Mouse (Mus musculus): ENCODE measurements around the gene Igdcc4. TPM values are rescaled to one million over a fixed set of nuclear protein-coding genes. Genes with fewer than 3 reads are reported as not detected.
A peak's percentile ranks its signal among the peaks of the same experiment; 100 is the strongest.

Gene Igdcc4
- polyA plus RNA-seq, 1 experiment from 2014 or later, result 27.3 TPM

- Histone ChIP-seq H3K27ac (no peak overlapping the region), H3K4me1 (peaks cover 15% of the 10 kb centered on the region), H3K9me3 (no peaks in the 10 kb centered on the region), H3K4me3 (replicated peaks) (peak overlapping the region; percentile 42), H3K27me3 (replicated peaks) (peaks cover 33% of the 10 kb centered on the region), H3K9ac (peak overlapping the region; percentile 20; the same call in 1 of the 2 replicates), H3K36me3 (no peaks in the 10 kb centered on the region), H3K4me2 (peak overlapping the region; percentile 92)
- ATAC-seq (ENCODE audit: insufficient read depth, low FRiP score, low read depth), result peak; percentile 63; the same call in 1 of the 2 replicates
- WGBS, result 2% methylated on average over 67 of the region's 69 CpGs
These were observed 61.7 kb downstream of the Igdcc4 start for GRCm38 (mm10) chr9:65162711-65163639.

DNA sequence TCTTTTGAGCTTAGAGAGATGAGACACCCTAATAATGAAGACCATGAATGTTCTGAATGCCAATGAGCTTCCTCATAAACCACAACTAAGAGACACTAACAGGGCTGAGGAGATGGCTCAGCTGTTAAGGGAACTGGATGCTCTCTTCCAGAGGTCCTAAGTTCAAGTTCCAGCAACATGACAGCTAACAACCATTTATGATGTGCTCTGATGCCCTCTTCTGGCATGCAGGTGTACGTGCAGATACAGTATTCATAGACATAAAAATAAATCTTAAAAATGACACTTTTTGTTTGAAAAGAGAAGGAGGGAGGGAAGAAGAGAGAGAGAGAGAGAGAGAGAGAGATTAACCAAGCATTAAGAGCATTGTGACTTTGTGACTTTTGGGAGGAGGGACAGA, 63.6 kb downstream of the Igdcc4 start:
- Histone ChIP-seq H3K9me3 (no peaks in the 10 kb centered on the region), H3K9ac (no peak overlapping the region), H3K4me1 (peaks cover 15% of the 10 kb centered on the region), H3K4me3 (replicated peaks) (no peak overlapping the region), H3K27ac (no peak overlapping the region), H3K36me3 (no peaks in the 10 kb centered on the region), H3K4me2 (no peak overlapping the region), H3K27me3 (replicated peaks) (peaks cover 33% of the 10 kb centered on the region)
- ATAC-seq (ENCODE audit: insufficient read depth, low FRiP score, low read depth), result no peak
- WGBS, result 19% methylated on average over 1 of the region's 1 CpGs

DNA sequence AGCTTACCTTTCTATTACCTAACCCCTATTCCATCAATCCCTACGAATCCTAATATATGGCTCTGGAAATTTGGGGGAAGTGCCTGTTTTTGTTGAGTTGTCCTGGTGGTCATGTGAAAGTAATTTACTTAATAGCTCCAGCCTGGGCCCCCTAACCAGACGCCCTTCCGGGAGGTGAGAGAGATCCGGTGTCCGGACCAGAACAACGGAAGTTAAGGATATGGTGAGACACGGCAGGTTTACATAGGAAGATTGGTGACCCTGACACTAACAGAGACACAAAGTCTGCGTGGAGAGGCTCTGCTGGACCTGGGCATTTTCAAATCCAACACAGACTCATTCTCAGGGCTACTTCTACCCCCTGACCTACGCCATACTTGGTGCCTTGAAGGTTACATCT, 65.1 kb downstream of the Igdcc4 start:
- H3K4me1 ChIP-seq, result peaks cover 15% of the 10 kb centered on the region
- WGBS, result 47% methylated on average over 9 of the region's 9 CpGs
- no peaks in the 10 kb centered on the region for H3K9me3 ChIP-seq

GRCm38 (mm10) chr9:65168534-65168933, 67.2 kb downstream of the Igdcc4 start:
- H3K4me2 ChIP-seq, result no peak overlapping the region
- H3K4me3 ChIP-seq (replicated peaks), result no peak overlapping the region
- H3K9me3 ChIP-seq, result no peaks in the 10 kb centered on the region
- H3K9ac ChIP-seq, result no peak overlapping the region
- WGBS, result 53% methylated on average over 6 of the region's 6 CpGs
- H3K4me1 ChIP-seq, result peaks cover under 1% of the 10 kb centered on the region; the same call in 1 of the 2 replicates
- no peak overlapping the region for H3K27ac ChIP-seq
- peaks cover 8% of the 10 kb centered on the region; the same call in 1 of the 2 replicates for H3K27me3 ChIP-seq (replicated peaks)
- ATAC-seq (ENCODE audit: insufficient read depth, low FRiP score, low read depth), result no peak
- no peaks in the 10 kb centered on the region for H3K36me3 ChIP-seq

More for the DNA sequence above, 65.1 kb downstream of the Igdcc4 start:
- no peak overlapping the region for H3K4me2 ChIP-seq
- H3K27me3 ChIP-seq (replicated peaks), result peaks cover 28% of the 10 kb centered on the region
- H3K9ac ChIP-seq, result no peak overlapping the region
- H3K27ac ChIP-seq, result no peak overlapping the region
- no peak overlapping the region for H3K4me3 ChIP-seq (replicated peaks)
- no peaks in the 10 kb centered on the region for H3K36me3 ChIP-seq
- ATAC-seq (ENCODE audit: insufficient read depth, low FRiP score, low read depth), result no peak

GRCm38 (mm10) chr9:65168952-65169351, 67.7 kb downstream of the Igdcc4 start:
- Histone ChIP-seq H3K4me3 (replicated peaks) (no peak overlapping the region), H3K9me3 (no peaks in the 10 kb centered on the region), H3K27ac (no peak overlapping the region), H3K27me3 (replicated peaks) (0 out of 2 replicates have a peak, but pooled peaks cover 4% of the 10 kb centered on the region), H3K36me3 (no peaks in the 10 kb centered on the region), H3K9ac (no peak overlapping the region), H3K4me2 (no peak overlapping the region), H3K4me1 (no peaks in the 10 kb centered on the region)
- 43% methylated on average over 4 of the region's 4 CpGs for WGBS
- ATAC-seq (ENCODE audit: insufficient read depth, low FRiP score, low read depth), result no peak

GRCm38 (mm10) chr9:65172654-65173053, 71.4 kb downstream of the Igdcc4 start:
- H3K4me2 ChIP-seq, result no peak overlapping the region
- 46% methylated on average over 9 of the region's 9 CpGs for WGBS
- H3K9ac ChIP-seq, result no peak overlapping the region
- ATAC-seq (ENCODE audit: insufficient read depth, low FRiP score, low read depth), result no peak
- no peaks in the 10 kb centered on the region for H3K36me3 ChIP-seq
- no peak overlapping the region for H3K27ac ChIP-seq
- no peaks in the 10 kb centered on the region for H3K9me3 ChIP-seq
- peaks cover 8% of the 10 kb centered on the region for H3K4me1 ChIP-seq
- H3K27me3 ChIP-seq (replicated peaks), result no peaks in the 10 kb centered on the region
- H3K4me3 ChIP-seq (replicated peaks), result no peak overlapping the region

GRCm38 (mm10) chr9:65175234-65175938, 74.1 kb downstream of the Igdcc4 start:
- peak overlapping the region; percentile 21; the same call in 1 of the 2 replicates for H3K27ac ChIP-seq

GRCm38 (mm10) chr9:65175939-65176871, 74.9 kb downstream of the Igdcc4 start:
- Histone ChIP-seq H3K27me3 (replicated peaks) (no peaks in the 10 kb centered on the region; the same call in 1 of the 2 replicates), H3K4me1 (peaks cover 36% of the 10 kb centered on the region), H3K4me3 (replicated peaks) (no peak overlapping the region), H3K36me3 (no peaks in the 10 kb centered on the region), H3K9ac (no peak overlapping the region), H3K4me2 (no peak overlapping the region), H3K9me3 (no peaks in the 10 kb centered on the region), H3K27ac (peak overlapping the region; percentile 21; the same call in 1 of the 2 replicates)
- no peak for ATAC-seq (ENCODE audit: insufficient read depth, low FRiP score, low read depth)
- 39% methylated on average over 9 of the region's 9 CpGs for WGBS

More at GRCm38 (mm10) chr9:65175234-65175938, 74.1 kb downstream of the Igdcc4 start:
- ATAC-seq (ENCODE audit: insufficient read depth, low FRiP score, low read depth), result no peak
- H3K27me3 ChIP-seq (replicated peaks), result no peaks in the 10 kb centered on the region; the same call in 1 of the 2 replicates
- no peaks in the 10 kb centered on the region for H3K36me3 ChIP-seq
- H3K9me3 ChIP-seq, result no peaks in the 10 kb centered on the region
- H3K9ac ChIP-seq, result no peak overlapping the region
- H3K4me3 ChIP-seq (replicated peaks), result no peak overlapping the region
- 50% methylated on average over 5 of the region's 5 CpGs for WGBS
- H3K4me2 ChIP-seq, result no peak overlapping the region
- peaks cover 30% of the 10 kb centered on the region for H3K4me1 ChIP-seq

DNA sequence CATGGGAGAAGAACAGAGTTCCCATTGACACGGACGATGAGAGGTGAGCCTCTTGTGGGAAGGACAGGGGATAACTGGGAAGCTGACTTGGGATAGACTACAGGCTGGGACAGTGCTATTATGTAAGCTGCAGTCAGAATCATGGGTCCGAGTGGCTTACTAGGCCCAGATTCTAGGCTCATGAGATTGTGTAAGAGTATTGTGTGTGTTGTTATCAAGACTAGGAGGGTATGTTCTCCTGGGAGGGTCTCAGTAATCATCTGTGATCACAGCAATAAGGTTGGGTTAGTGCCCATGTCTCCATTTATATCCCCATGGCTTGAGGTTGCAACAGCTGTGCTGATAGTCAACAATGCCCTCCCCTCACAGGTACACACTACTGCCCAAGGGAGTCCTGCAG, 76.2 kb downstream of the Igdcc4 start:
- Histone ChIP-seq H3K9ac (no peak overlapping the region), H3K4me3 (replicated peaks) (no peak overlapping the region), H3K36me3 (no peaks in the 10 kb centered on the region), H3K4me1 (peaks cover 36% of the 10 kb centered on the region), H3K9me3 (no peaks in the 10 kb centered on the region), H3K27ac (no peak overlapping the region), H3K27me3 (replicated peaks) (no peaks in the 10 kb centered on the region; the same call in 1 of the 2 replicates), H3K4me2 (no peak overlapping the region)
- 83% methylated on average over 3 of the region's 3 CpGs for WGBS
- ATAC-seq (ENCODE audit: insufficient read depth, low FRiP score, low read depth), result no peak

DNA sequence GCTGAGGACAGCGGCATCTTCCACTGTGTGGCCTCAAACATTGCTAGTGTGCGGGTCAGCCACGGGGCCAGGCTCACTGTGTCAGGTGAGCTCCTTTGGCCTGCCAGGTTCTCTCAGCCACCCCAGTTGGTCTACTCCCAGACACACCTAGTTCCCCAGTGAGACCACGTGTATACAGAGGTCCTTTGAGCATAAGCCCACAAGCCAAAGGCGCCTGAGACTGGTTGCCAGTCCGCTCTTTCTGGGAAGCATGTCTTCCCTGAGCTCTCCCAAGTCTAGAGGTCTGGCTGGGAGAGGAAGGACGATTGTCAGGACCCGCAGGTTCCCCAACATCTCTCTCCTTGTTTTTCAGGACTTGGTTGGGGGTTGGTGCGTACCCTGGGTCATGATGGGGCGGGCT, 76.6 kb downstream of the Igdcc4 start:
- Histone ChIP-seq H3K4me2 (no peak overlapping the region), H3K9ac (no peak overlapping the region), H3K36me3 (no peaks in the 10 kb centered on the region), H3K4me1 (peaks cover 36% of the 10 kb centered on the region), H3K27me3 (replicated peaks) (no peaks in the 10 kb centered on the region; the same call in 1 of the 2 replicates), H3K9me3 (no peaks in the 10 kb centered on the region), H3K4me3 (replicated peaks) (no peak overlapping the region), H3K27ac (no peak overlapping the region)
- 64% methylated on average over 10 of the region's 10 CpGs for WGBS
- no peak for ATAC-seq (ENCODE audit: insufficient read depth, low FRiP score, low read depth)
